Mouse (Mus musculus) bone marrow, adult 2 months (tissue): ENCODE results near the gene Ccdc141.

Source experiments
- CTCF ChIP-seq: fragments of 200-500 bp; IDR thresholded peaks from 2 replicates; pipeline ENCODE4 v1.5.1; 2011; ENCODE audit warnings: low read length, control low read depth; ENCODE audit not compliant: control insufficient read depth, insufficient read depth
- POLR2A ChIP-seq: fragments of 200-500 bp; IDR thresholded peaks from 2 replicates; pipeline ENCODE4 v1.6.1; 2011; ENCODE audit warnings: low read depth, mild to moderate bottlenecking, control low read depth, low read length, borderline replicate concordance; ENCODE audit not compliant: control insufficient read depth

DNA sequence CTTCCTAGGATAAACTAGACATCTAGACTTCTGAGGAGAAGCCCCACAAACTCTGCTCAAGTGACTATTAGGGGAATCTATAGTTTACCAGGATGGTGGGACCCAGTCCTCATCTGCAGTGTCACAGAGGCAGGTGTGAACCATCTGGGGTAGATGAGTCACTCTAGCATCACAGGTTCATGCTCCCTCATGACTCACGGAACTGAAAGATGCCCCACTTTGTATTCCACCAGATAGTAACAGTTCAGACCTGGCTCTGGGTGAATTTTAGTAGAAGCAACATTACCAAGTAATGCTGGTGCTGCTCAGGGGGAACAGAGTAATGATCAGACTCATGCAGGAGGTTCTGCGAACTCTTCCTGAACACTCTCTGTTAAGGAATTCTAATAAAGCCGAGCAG lies 36.5 kb upstream of the Ccdc141 start:
- TF ChIP-seq CTCF (no peak), POLR2A (no peak)
